Mouse (Mus musculus): ENCODE data around the gene Vmn1r192. TPM values are rescaled to one million over a fixed set of nuclear protein-coding genes. Genes with fewer than 3 reads are reported as not detected.

The Vmn1r192 gene
- not detected in 2 replicates for polyA plus RNA-seq (2015; fragmentation: Nextera tagmentation; extraction: Ambion mirVana)

DNA sequence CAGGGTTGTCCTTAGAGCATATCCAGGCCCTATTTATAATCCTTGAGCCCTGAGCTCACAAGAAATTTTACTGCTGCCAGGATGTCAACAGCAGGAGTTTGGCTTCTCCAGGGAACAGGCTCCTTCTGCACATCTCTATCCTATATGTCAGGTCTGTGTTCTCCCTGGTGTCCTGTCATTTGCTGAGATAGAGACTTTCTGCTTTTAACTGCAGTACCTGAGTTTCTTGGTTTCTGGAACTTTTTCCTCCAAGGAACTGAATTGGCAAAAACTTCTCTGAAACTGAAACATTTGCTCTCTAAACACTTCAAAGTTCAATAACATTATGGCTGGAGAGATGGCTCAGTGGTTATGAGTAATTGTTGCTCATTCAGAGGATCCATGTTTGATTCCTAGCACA, at the start of gene Vmn1r192:
Vmn1r192 (minus strand) TSS at position 101 of the 400 bp plus-strand sequence.

GRCm38 (mm10) chr13:22223060-22223459, 32.1 kb upstream of the Vmn1r192 start, which contains the start of gene Vmn1r193:
Gene Vmn1r193 (minus strand): TSS chr13:22223160.

GRCm38 (mm10) chr13:22183869-22184268, 7.1 kb downstream of the Vmn1r192 start, which contains the start of gene Vmn1r191:
Gene Vmn1r191 (minus strand): TSS chr13:22183969.

Small RNA genes lying within 50 kb of the gene (microRNA-seq; reads per million reads assigned to microRNA genes)
- gene Gm23282 (not detected), gene Gm25084 (not detected)

Other genes starting within 250 kb of the Vmn1r192 start
- gene Zfp184, start 246.0 kb downstream of the Vmn1r192 start, polyA plus RNA-seq (2015; fragmentation: Nextera tagmentation; extraction: Ambion mirVana): 1.1 and 1.2 TPM in 2 replicates
- gene Pom121l2, start 209.9 kb downstream of the Vmn1r192 start, polyA plus RNA-seq (2015; fragmentation: Nextera tagmentation; extraction: Ambion mirVana): 0.17 TPM in 1 of 2 replicates, not detected in the other
- gene Prss16, start 181.4 kb downstream of the Vmn1r192 start, polyA plus RNA-seq (2015; fragmentation: Nextera tagmentation; extraction: Ambion mirVana): 0.35 and 0.80 TPM in 2 replicates
- gene Hist1h2ah, start 155.6 kb downstream of the Vmn1r192 start, polyA plus RNA-seq (2015; fragmentation: Nextera tagmentation; extraction: Ambion mirVana): 2.2 TPM in 1 of 2 replicates, not detected in the other
- 0.92 and 1.3 TPM in 2 replicates for gene Hist1h2bk, start 155.3 kb downstream of the Vmn1r192 start, polyA plus RNA-seq (2015; fragmentation: Nextera tagmentation; extraction: Ambion mirVana)
- gene Hist1h4i, start 149.8 kb downstream of the Vmn1r192 start, polyA plus RNA-seq (2015; fragmentation: Nextera tagmentation; extraction: Ambion mirVana): 4.6 and 7.5 TPM in 2 replicates
- 8.4 and 8.8 TPM in 2 replicates for gene Hist1h2ag, start 148.2 kb downstream of the Vmn1r192 start, polyA plus RNA-seq (2015; fragmentation: Nextera tagmentation; extraction: Ambion mirVana)
- gene Hist1h2bj, start 147.9 kb downstream of the Vmn1r192 start, polyA plus RNA-seq (2015; fragmentation: Nextera tagmentation; extraction: Ambion mirVana): 1.8 and 2.4 TPM in 2 replicates
- not detected in 2 replicates for gene Vmn1r188, start 106.7 kb downstream of the Vmn1r192 start, polyA plus RNA-seq (2015; fragmentation: Nextera tagmentation; extraction: Ambion mirVana)
- gene Vmn1r189, start 85.3 kb downstream of the Vmn1r192 start, polyA plus RNA-seq (2015; fragmentation: Nextera tagmentation; extraction: Ambion mirVana): not detected in 2 replicates
- gene Vmn1r191, start 7.2 kb downstream of the Vmn1r192 start, polyA plus RNA-seq (2015; fragmentation: Nextera tagmentation; extraction: Ambion mirVana): not detected in 2 replicates
- not detected in 2 replicates for gene Vmn1r193, start 32.0 kb upstream of the Vmn1r192 start, polyA plus RNA-seq (2015; fragmentation: Nextera tagmentation; extraction: Ambion mirVana)
- not detected in 2 replicates for gene Vmn1r194, start 53.1 kb upstream of the Vmn1r192 start, polyA plus RNA-seq (2015; fragmentation: Nextera tagmentation; extraction: Ambion mirVana)
- not detected in 2 replicates for gene Vmn1r195, start 79.4 kb upstream of the Vmn1r192 start, polyA plus RNA-seq (2015; fragmentation: Nextera tagmentation; extraction: Ambion mirVana)
- gene Vmn1r196, start 98.8 kb upstream of the Vmn1r192 start, polyA plus RNA-seq (2015; fragmentation: Nextera tagmentation; extraction: Ambion mirVana): not detected in 2 replicates
- gene Vmn1r197, start 133.4 kb upstream of the Vmn1r192 start, polyA plus RNA-seq (2015; fragmentation: Nextera tagmentation; extraction: Ambion mirVana): not detected in 2 replicates
- gene Vmn1r198, start 159.2 kb upstream of the Vmn1r192 start, polyA plus RNA-seq (2015; fragmentation: Nextera tagmentation; extraction: Ambion mirVana): not detected in 2 replicates
- not detected in 2 replicates for gene Vmn1r199, start 188.7 kb upstream of the Vmn1r192 start, polyA plus RNA-seq (2015; fragmentation: Nextera tagmentation; extraction: Ambion mirVana)
- not detected in 2 replicates for gene Vmn1r200, start 199.2 kb upstream of the Vmn1r192 start, polyA plus RNA-seq (2015; fragmentation: Nextera tagmentation; extraction: Ambion mirVana)

Measured in urinary bladder, postnatal 0 days (tissue).